Mouse (Mus musculus): ENCODE results near the gene Pdzd2.

DNA sequence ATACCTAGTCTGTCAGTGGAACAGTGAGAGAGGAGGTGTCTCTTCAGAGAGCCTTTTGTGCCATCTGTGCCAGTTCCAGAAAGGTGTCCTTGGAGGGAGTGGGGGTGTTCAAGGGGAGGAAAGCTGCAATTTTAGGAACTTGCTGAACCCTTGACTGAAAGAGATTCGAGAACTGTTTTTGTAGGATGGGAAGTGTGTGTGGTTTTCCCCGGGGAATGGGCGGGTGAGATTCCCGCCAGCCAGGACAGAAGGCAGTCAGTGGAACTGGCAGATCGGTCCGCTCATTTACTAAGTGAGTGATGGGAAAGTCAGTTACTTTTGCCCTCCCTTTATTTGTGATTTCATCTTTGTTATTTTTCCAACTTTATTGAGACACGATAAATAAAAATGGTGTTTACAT, 266.1 kb downstream of the Pdzd2 start:
- TF ChIP-seq CTCF (IDR thresholded peaks at IDR 0.05) (no peak), EP300 (IDR thresholded peaks at IDR 0.05) (no peak)
